1 mouse cellular context compared by ENCODE assay signal in genomic region chr19:9956624-9957388, GRCm38 (mm10).
A peak's percentile ranks its signal among the peaks of the same experiment; 100 is the strongest.
TF ChIP-seq lines count a peak whose summit lies in the region.

No protein-coding gene starts in this region.

TF ChIP-seq in MEL, 35 proteins besides CTCF, POLR2A, EP300 and RAD21:
- TF ChIP-seq TAL1 (IDR thresholded peaks at IDR 0.05; ENCODE audit: low read length): peak; percentile 26
- no peak for TF ChIP-seq ZMIZ1 (IDR thresholded peaks at IDR 0.05; ENCODE audit: low read depth, low read length)
- TF ChIP-seq MAFK (IDR thresholded peaks at IDR 0.05; ENCODE audit: borderline replicate concordance, low read depth, low read length): no peak
- no peak for TF ChIP-seq RCOR1 (IDR thresholded peaks at IDR 0.05; ENCODE audit: low read depth, low read length)
- TF ChIP-seq TCF12 (IDR thresholded peaks at IDR 0.05; ENCODE audit: low read depth, low read length): peak; percentile 28; the same call in 1 of the 2 replicates
- TF ChIP-seq NRF1 (IDR thresholded peaks at IDR 0.05; ENCODE audit: insufficient read depth, low read depth, low read length, poor library complexity, severe bottlenecking): no peak
- no peak for TF ChIP-seq TBP (IDR thresholded peaks at IDR 0.05; ENCODE audit: low read depth, low read length)
- peak; percentile 51 for TF ChIP-seq GATA1 (IDR thresholded peaks at IDR 0.05; ENCODE audit: low read depth, low read length)
- no peak for TF ChIP-seq MEF2A (IDR thresholded peaks at IDR 0.05; ENCODE audit: extremely low read depth, insufficient replicate concordance, low read depth, low read length, poor library complexity, severe bottlenecking)
- TF ChIP-seq ETS1 (IDR thresholded peaks at IDR 0.05; ENCODE audit: low read depth, low read length): peak; percentile 30; the same call in 1 of the 2 replicates
- TF ChIP-seq UBTF (IDR thresholded peaks at IDR 0.05; ENCODE audit: borderline replicate concordance, insufficient read depth, low read depth, low read length): no peak
- TF ChIP-seq ZC3H11A (IDR thresholded peaks at IDR 0.05; ENCODE audit: low read depth, low read length): no peak
TF ChIP-seq in MEL: peak in this region for 4.
